Mouse (Mus musculus) forebrain, embryonic 14.5 days (tissue): ENCODE data around the gene Large1. TPM values are rescaled to one million over a fixed set of nuclear protein-coding genes. Genes with fewer than 3 reads are reported as not detected.

Experiments
- ATAC-seq: fragments of 200-750 bp; cut with Nextera tagmentation; 2 replicates; pipeline ENCODE4 v1.8.0; 2017; ENCODE audit warnings: mild to moderate bottlenecking, moderate library complexity
- DNase-seq: peaks from one replicate; pipeline ENCODE4 v3.0.0-alpha.2; 2015; ENCODE audit warnings: low spot score
- H3K27ac ChIP-seq: fragments of 300-500 bp; sonication (generic); 2 replicates; pipeline ENCODE4 v1.5.1; 2014; ENCODE audit warnings: low read depth, mild to moderate bottlenecking, control low read depth, low read length, moderate library complexity
- H3K27me3 ChIP-seq: fragments of 300-500 bp; sonication (generic); replicated peaks from 2 replicates; pipeline ENCODE4 v1.6.1; 2014; ENCODE audit warnings: low read length, control low read depth, mixed read lengths; ENCODE audit not compliant: control insufficient read depth, insufficient read depth
- H3K36me3 ChIP-seq: fragments of 300-500 bp; sonication (generic); 2 replicates; pipeline ENCODE4 v1.6.1; 2014; ENCODE audit warnings: low read length, control low read depth; ENCODE audit not compliant: control insufficient read depth, insufficient read depth
- H3K4me1 ChIP-seq: fragments of 300-500 bp; sonication (generic); 2 replicates; pipeline ENCODE4 v1.6.1; 2014; ENCODE audit warnings: antibody characterized with exemption, low read length, control low read depth; ENCODE audit not compliant: control insufficient read depth, insufficient read depth
- H3K4me2 ChIP-seq: fragments of 300-500 bp; sonication (generic); 2 replicates; pipeline ENCODE4 v1.6.1; 2014; ENCODE audit warnings: mild to moderate bottlenecking, control low read depth, low read length
- H3K4me3 ChIP-seq: fragments of 300-500 bp; sonication (generic); 2 replicates; pipeline ENCODE4 v1.5.1; 2014; ENCODE audit warnings: low read depth, low read length, control low read depth
- H3K9ac ChIP-seq: fragments of 300-500 bp; sonication (generic); 2 replicates; pipeline ENCODE4 v1.6.1; 2014; ENCODE audit warnings: mild to moderate bottlenecking, low read length, control low read depth, moderate library complexity
- H3K9me3 ChIP-seq: fragments of 300-500 bp; sonication (generic); replicated peaks from 2 replicates; pipeline ENCODE4 v1.6.1; 2016; ENCODE audit warnings: low read length, control low read depth, mixed read lengths; ENCODE audit not compliant: control insufficient read depth
- WGBS: fragments of 180-500 bp; shearing (Covaris S2); extraction: QIAGEN DNeasy Blood & Tissue Kit; methylation state at CpG from one replicate; pipeline ENCODE4 v1.1.7; 2014; 5-methylcytosine and 5-hydroxymethylcytosine counted together
- polyA plus RNA-seq: library from polyadenylated mRNA; unstranded; fragments of >200 nt; fragmentation: Nextera tagmentation; extraction: Ambion mirVana; gene quantifications from 2 replicates; pipeline ENCODE4 v1.2.1, GENCODE M21; 2014

Gene Large1
- polyA plus RNA-seq, 1 experiment from 2014 or later, result 19.6 TPM

DNA sequence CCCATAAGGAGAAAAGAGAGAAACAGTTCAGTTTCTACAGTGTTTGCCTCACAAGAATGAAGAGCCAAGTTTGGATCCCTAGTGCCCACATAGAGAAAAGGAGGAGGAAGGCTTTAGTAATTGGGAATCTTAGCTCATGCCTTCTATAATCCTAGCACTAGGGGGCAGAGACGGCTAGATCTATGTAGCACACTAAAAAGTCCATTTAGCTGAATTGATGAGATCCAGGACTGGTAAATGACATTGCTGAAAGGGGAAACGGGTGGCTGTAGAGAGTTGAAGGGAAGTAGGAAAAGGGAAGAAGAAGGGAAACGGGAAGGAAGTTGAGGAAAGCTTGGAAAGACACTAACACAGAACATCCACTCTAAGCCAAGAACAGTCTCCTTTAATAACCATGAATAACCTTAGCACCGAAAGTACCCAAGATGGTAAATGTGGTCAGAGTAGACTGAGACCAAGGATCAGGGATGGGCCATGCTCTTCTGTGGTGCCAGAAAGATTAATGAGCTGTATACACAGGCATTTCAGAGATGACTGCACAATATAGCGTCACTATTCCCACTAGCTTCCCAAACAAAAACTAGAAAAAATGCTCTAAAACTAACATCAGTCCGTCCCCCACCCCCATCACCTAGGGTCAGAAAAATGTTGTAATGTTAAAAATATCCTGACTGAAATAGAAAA is 119.8 kb downstream of the Large1 start:
- H3K27ac ChIP-seq, result no peak overlapping the region
- H3K36me3 ChIP-seq, result no peaks in the 10 kb centered on the region
- H3K4me1 ChIP-seq, result no peaks in the 10 kb centered on the region
- no peak overlapping the region for H3K4me3 ChIP-seq
- no peak overlapping the region for H3K4me2 ChIP-seq
- 68% methylated on average over 6 of the region's 6 CpGs for WGBS
- no peaks in the 10 kb centered on the region for H3K9me3 ChIP-seq
- no peaks in the 10 kb centered on the region for H3K27me3 ChIP-seq
- ATAC-seq (peak; percentile 70), DNase-seq (peak; percentile 76)
- no peak overlapping the region for H3K9ac ChIP-seq

- no peak for ATAC-seq
- Histone ChIP-seq H3K4me1 (no peaks in the 10 kb centered on the region), H3K9me3 (no peaks in the 10 kb centered on the region), H3K36me3 (no peaks in the 10 kb centered on the region), H3K9ac (no peak overlapping the region), H3K4me2 (no peak overlapping the region), H3K4me3 (no peak overlapping the region), H3K27ac (no peak overlapping the region), H3K27me3 (no peaks in the 10 kb centered on the region)
- WGBS, result 81% methylated on average over 3 of the region's 3 CpGs
- no peak for DNase-seq
Measured at GRCm38 (mm10) chr8:73226841-73227240, 126.5 kb downstream of the Large1 start.

GRCm38 (mm10) chr8:73225654-73226053 is 127.7 kb downstream of the Large1 start:
- no peaks in the 10 kb centered on the region for H3K9me3 ChIP-seq
- H3K36me3 ChIP-seq, result no peaks in the 10 kb centered on the region
- DNase-seq (no peak), ATAC-seq (no peak)
- H3K27me3 ChIP-seq, result no peaks in the 10 kb centered on the region
- H3K4me3 ChIP-seq, result no peak overlapping the region
- no peak overlapping the region for H3K9ac ChIP-seq
- no peak overlapping the region for H3K4me2 ChIP-seq
- WGBS, result 63% methylated on average over 2 of the region's 2 CpGs
- H3K4me1 ChIP-seq, result no peaks in the 10 kb centered on the region
- no peak overlapping the region for H3K27ac ChIP-seq

DNA sequence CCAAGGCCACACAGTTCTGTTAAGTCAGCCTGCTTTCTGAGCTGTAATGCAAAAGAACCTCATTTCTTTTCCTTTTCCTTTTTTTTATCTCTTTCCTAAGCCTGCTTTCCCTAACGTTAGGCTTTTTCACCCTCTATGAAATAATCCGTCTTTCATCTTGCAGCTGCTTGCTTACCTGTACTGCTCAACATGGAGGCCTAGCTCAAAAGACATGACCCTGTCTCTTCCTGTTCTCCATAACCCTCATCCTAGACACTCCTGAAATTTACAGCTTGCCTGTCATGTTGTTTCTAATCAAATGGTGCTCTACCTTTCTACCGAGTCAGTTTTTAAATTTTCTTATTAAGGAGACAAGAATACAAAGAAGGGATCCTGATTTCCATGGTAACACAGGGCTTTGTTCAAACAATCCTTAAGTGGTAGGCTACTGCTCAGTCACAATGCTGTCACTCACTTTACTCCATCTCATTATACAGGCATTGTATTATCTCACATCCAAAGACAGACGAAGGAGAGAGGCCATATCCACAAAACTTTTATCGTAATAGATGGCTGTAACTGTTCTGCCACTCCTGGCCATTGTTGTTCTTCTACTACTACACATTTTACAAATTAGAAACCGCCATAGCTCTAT is 134.0 kb downstream of the Large1 start:
- Histone ChIP-seq H3K27me3 (no peaks in the 10 kb centered on the region), H3K4me3 (no peak overlapping the region), H3K4me1 (no peaks in the 10 kb centered on the region), H3K9me3 (no peaks in the 10 kb centered on the region), H3K9ac (no peak overlapping the region), H3K27ac (no peak overlapping the region), H3K4me2 (no peak overlapping the region), H3K36me3 (no peaks in the 10 kb centered on the region)
- DNase-seq (peak; percentile 28), ATAC-seq (no peak; the same call in 1 of the 2 replicates)
- 42% methylated on average over 6 of the region's 6 CpGs for WGBS

GRCm38 (mm10) chr8:73206831-73207230 is 146.5 kb downstream of the Large1 start:
- no peaks in the 10 kb centered on the region for H3K9me3 ChIP-seq
- H3K27ac ChIP-seq, result no peak overlapping the region
- peak; percentile 50 for DNase-seq

DNA sequence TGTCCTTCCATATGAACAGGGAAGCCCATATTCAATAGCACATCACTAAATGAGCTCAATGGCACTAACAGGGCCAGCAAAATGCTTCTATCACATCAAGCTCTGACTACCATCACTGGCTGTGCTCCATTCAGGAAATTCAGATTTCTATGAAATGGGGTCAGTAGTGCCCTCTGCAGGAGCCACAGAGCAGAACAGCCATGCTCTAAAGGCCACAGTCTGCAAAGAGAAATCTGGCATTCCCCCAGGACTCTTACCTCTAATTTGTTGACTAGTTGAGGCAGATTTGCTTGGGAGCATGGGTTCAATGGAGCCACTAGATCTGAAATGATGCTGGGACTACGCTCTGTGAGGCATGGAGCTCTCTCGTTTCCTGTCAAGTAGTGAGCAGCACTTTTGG is 151.5 kb downstream of the Large1 start:
- WGBS, result 85% methylated on average over 2 of the region's 2 CpGs
- Histone ChIP-seq H3K27me3 (no peaks in the 10 kb centered on the region), H3K9ac (no peak overlapping the region), H3K27ac (no peak overlapping the region), H3K36me3 (no peaks in the 10 kb centered on the region), H3K4me1 (no peaks in the 10 kb centered on the region), H3K9me3 (no peaks in the 10 kb centered on the region), H3K4me2 (no peak overlapping the region), H3K4me3 (no peak overlapping the region)
- no peak for ATAC-seq
- DNase-seq, result no peak

More at GRCm38 (mm10) chr8:73206831-73207230, 146.5 kb downstream of the Large1 start:
- no peak overlapping the region for H3K4me3 ChIP-seq
- H3K4me1 ChIP-seq, result no peaks in the 10 kb centered on the region
- no peak overlapping the region for H3K9ac ChIP-seq
- H3K36me3 ChIP-seq, result no peaks in the 10 kb centered on the region
- H3K27me3 ChIP-seq, result no peaks in the 10 kb centered on the region
- ATAC-seq, result no peak
- no peak overlapping the region for H3K4me2 ChIP-seq

DNA sequence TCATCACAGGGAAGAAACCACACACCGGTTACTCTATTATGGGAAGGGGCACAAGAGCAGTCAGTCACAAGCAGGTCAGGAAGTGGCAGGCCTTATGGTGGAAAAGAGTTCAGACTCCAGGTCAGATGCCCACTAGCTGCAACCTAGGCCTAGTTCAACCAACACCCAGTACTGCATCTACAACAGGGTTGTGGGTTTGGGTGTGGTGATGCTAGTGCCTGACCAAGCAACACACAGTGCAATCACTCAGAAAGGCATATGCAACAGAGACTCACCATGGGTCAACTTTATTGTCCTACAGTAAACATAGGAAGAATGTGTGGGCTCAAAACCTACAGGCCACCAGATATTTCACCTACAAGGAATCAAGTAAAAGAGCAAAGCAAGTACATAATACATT is 155.6 kb downstream of the Large1 start:
- H3K4me2 ChIP-seq, result no peak overlapping the region
- H3K9ac ChIP-seq, result no peak overlapping the region
- no peaks in the 10 kb centered on the region for H3K9me3 ChIP-seq
- no peaks in the 10 kb centered on the region for H3K27me3 ChIP-seq
- no peak overlapping the region for H3K27ac ChIP-seq
- H3K4me1 ChIP-seq, result no peaks in the 10 kb centered on the region
- no peak for ATAC-seq
- WGBS, result 97% methylated on average over 1 of the region's 1 CpGs
- H3K4me3 ChIP-seq, result no peak overlapping the region
- H3K36me3 ChIP-seq, result no peaks in the 10 kb centered on the region
- no peak for DNase-seq

DNA sequence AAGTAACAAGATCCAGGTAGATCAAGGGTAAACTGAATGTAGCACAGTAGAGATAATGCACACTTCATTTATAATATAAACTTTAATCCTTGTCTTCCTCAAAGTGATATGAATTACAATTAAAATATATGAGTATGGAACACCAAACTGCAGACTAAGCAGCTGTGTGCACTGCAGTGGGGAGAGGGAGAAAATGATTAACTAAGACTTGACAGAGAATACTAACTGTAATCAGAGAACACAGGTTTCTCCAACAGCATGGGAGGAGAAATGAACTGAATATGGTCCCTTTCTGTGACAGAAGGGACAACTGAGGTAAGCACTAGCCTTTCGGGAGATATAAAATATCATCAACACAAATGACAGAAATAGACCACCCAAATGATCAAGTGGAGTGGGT is 164.7 kb downstream of the Large1 start:
- Histone ChIP-seq H3K9me3 (no peaks in the 10 kb centered on the region), H3K9ac (no peak overlapping the region), H3K36me3 (no peaks in the 10 kb centered on the region), H3K27me3 (no peaks in the 10 kb centered on the region), H3K27ac (no peak overlapping the region), H3K4me1 (no peaks in the 10 kb centered on the region), H3K4me3 (no peak overlapping the region), H3K4me2 (no peak overlapping the region)
- DNase-seq, result no peak
- ATAC-seq, result no peak
- WGBS, result 95% methylated on average over 1 of the region's 1 CpGs

DNA sequence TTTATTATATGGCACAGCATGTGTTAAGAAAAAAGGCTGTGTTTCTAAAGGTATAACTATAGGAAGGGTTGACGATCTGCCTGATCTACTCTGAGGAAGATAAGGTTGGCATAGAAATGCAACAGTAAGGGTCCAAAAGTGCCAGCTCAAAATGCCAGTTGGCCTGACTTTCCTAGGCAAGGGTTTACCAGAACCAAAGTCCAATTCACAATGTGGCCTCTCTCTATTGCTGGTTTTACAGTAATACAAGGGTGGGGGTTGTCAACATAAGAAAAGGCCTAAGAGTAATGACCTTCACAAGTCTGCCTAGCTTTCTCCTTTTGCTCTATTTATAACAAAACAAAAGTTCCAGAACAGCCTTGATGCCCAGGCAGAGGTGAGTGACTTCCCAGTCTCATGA is 166.0 kb downstream of the Large1 start:
- H3K4me1 ChIP-seq, result no peaks in the 10 kb centered on the region
- H3K4me3 ChIP-seq, result no peak overlapping the region
- ATAC-seq, result no peak
- 96% methylated on average over 1 of the region's 1 CpGs for WGBS
- H3K9me3 ChIP-seq, result no peaks in the 10 kb centered on the region
- no peak for DNase-seq
- no peak overlapping the region for H3K4me2 ChIP-seq
- no peaks in the 10 kb centered on the region for H3K36me3 ChIP-seq
- H3K9ac ChIP-seq, result no peak overlapping the region
- no peak overlapping the region for H3K27ac ChIP-seq
- no peaks in the 10 kb centered on the region for H3K27me3 ChIP-seq
